Mouse (Mus musculus): ENCODE data around the gene Srarp.

The Srarp gene

GRCm38 (mm10) chr4:141458236-141458635 lies 22.3 kb upstream of the Srarp start:
- DNase-seq (ENCODE audit: low read depth, low spot score), result no peak

- DNase-seq (ENCODE audit: low read depth, low spot score), result no peak
Measured at GRCm38 (mm10) chr4:141456193-141456938, 20.5 kb upstream of the Srarp start.

DNA sequence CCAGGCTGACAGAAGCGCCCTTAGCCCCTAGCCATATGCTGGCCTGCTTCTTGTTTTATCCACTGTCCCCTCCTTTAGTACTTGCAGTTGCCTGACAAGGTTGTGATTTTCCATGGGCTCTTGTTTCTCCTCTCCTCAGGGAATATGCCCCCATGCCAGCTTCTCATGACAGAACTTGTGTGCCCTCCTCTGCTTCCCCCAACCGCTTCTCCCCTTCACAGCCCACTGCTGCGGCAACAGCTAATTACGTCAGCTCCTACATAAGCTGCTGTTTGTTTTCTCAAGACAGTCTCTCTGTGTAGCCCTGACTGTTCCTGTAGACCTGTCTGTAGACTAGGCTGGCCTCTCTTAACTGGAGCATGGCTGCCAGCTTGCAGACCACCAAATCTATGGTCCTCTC lies 19.6 kb upstream of the Srarp start:
- DNase-seq (ENCODE audit: low read depth, low spot score), result no peak

- no peak for DNase-seq (ENCODE audit: low read depth, low spot score)
Measured at GRCm38 (mm10) chr4:141454581-141455350, 18.9 kb upstream of the Srarp start.

DNA sequence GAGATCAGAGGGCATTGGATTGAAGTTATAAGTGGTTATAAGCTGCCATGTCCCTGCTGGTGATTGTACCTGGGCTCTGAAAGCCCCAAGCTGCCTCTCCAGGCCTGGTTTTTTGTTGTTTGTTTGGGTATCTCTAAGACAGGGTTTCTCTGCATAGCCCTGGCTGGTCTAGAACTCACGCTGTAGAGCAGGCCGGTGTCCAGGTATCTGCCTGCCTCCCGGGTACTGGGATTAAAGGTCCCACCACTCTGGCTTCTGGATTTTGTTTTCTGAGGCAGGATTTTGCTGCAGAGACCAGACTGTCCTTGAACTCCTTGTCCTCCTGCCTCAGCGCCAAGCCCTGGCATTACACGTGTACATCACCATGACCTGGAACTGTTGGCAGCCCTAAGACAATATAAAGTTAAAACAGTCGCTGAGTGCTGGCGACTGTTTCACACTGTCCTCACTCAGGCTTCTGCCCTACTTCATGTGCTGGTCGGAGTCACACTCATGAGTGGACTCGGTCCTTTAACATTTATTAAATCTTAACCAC lies 16.1 kb upstream of the Srarp start:
- DNase-seq (ENCODE audit: low read depth, low spot score), result no peak

GRCm38 (mm10) chr4:141451251-141451650 lies 15.3 kb upstream of the Srarp start:
- DNase-seq (ENCODE audit: low read depth, low spot score), result no peak

DNA sequence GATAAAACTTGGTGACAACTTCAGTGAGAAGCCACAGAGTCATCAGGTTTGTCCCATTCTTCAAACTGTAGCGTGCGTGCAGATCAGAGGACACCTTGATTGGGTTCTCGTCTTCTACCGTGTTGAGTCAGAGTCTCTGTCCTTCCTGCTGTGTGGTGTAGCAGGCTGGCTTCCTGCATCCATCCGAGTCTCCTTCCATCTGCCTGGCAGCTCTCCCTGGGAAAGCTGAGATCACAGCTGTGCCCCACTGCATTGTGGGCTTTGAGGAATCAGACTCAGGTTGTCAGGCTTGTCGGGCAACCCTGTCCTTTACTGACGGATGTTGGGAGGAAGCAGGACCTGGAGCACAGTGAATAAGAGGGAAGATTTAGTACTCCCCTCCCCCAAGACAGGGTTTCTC lies 10.3 kb upstream of the Srarp start:
- no peak for DNase-seq (ENCODE audit: low read depth, low spot score)

GRCm38 (mm10) chr4:141445328-141445720 lies 9.4 kb upstream of the Srarp start:
- no peak for DNase-seq (ENCODE audit: low read depth, low spot score)

- DNase-seq (ENCODE audit: low read depth, low spot score), result peak; percentile 88
Measured at GRCm38 (mm10) chr4:141444451-141445327, 8.8 kb upstream of the Srarp start, which contains the start of gene Zbtb17. TSS of gene Zbtb17 (plus strand) at chr4:141444654.

DNA sequence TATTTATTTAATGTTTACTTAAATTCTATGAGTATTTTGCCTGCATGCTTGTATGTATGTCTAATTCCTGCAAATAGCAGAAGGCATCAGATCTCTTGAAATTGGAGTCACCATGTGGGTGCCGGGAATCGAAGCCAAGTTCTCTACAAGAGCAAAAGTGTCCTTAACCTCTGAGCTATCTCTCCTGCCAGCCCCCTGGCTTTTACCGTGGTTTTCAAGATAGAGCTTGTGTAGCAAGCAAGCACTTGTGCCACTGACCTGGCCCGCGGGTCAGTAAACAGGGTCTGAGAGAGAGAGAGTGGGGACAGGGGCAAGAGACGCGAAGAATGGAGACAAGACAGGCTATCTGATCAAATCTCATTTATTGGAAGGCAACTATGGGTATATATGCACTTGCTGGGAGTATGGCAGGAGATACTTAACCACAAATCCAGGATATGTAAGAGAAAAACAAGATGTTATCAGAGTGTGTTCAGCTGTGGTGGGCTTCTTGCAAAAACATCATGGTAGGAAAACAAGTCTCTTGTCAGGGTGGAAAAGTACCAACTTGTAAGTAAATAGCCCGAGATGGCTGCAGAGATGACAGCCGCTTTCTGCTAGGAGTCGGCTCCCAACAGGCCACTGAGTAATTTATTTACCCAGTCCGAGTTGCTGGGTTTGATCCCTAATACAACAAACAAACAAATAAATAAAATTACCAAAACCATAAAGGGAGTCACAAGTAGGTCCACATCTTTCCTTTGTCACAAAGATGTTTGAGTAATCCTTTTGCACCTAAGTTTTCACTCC lies 7.9 kb upstream of the Srarp start:
- DNase-seq (ENCODE audit: low read depth, low spot score), result no peak

- DNase-seq (ENCODE audit: low read depth, low spot score), result peak; percentile 97
Measured at GRCm38 (mm10) chr4:141440877-141441276, 5.0 kb upstream of the Srarp start.

DNA sequence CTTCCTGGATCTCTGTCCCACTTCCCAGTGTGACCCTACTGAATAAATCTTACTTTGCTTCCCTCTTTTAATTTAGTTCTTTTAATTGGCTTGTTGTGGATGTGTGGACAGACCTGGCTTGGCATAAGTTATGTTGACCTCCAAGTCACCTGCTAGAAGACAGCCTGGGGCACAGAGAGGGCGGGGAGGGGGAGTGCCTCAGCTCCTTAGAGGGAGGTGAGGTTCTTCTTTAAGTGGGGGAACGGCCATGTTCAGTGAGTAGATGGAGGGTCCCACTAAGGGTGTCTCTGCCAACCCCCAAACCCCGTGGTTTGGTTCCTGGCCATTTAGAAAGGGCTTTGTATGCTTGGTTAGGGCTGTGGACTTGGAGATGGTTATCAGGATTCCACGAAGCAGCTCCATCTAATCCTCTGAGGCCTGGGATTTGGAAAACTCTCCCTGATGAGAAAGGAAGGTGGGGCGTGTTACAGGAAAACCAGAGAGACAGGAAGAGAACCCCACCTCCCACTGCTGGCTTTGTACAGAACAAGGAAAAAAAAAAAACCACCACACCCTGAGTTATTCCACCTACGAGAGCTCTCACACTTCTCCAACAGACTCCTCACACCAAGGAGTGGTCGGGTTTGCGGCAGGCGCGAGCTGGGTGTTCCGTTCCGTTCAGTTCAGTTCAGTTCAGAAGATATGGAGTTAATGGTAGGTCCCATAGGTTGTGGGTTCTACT lies 3.3 kb upstream of the Srarp start:
- DNase-seq (ENCODE audit: low read depth, low spot score), result peak; percentile 84

DNA sequence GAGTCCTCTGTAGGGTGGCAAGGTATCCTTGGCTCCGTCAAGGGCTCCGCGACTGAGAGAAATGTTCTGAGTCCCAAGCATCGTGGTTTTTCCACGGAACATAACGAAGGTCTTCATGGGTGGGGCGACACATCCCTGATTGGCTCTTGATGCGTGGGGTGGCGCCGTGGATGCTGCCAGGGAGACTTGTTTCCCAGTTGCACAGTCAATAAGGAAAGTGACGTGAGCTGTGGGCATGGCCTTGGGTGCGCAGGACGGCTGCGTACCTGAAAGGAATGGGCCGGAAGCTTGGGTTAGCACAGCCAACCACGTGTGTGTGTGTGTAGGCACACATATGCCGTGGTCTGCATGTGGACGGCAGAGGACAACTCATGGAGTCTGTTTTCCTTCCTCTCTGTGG lies 2.7 kb downstream of the Srarp start:
- peak; percentile 82 for DNase-seq (ENCODE audit: low read depth, low spot score)

- no peak for DNase-seq (ENCODE audit: low read depth, low spot score)
Measured at GRCm38 (mm10) chr4:141432666-141433065, 3.2 kb downstream of the Srarp start.

- no peak for DNase-seq (ENCODE audit: low read depth, low spot score)
Measured at GRCm38 (mm10) chr4:141430997-141431396, 4.9 kb downstream of the Srarp start.

- peak; percentile 75 for DNase-seq (ENCODE audit: low read depth, low spot score)
Measured at GRCm38 (mm10) chr4:141429847-141430246, 6.1 kb downstream of the Srarp start.

DNA sequence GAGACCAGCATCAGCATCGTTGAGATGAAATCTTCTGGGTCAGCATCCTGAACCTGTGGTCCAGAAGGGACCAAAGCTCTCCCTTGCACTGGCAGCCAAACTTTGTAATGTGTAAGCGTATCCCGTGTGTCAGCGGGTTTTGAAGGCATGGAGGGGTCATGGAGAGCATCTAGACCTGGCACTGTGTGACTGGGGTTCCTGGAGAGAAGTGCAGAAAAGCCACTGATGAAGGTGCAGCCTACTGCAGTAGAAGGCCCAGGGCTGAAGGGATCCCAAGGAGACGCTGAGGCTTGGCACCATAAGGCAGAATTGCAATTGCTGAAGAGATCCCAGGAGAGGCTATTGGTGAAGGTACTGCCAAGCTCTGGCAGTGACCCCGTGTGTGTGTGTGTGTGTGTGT lies 6.5 kb downstream of the Srarp start:
- DNase-seq (ENCODE audit: low read depth, low spot score), result no peak

- no peak for DNase-seq (ENCODE audit: low read depth, low spot score)
Measured at GRCm38 (mm10) chr4:141427921-141428320, 8.0 kb downstream of the Srarp start.

GRCm38 (mm10) chr4:141426796-141427745 lies 8.8 kb downstream of the Srarp start:
- DNase-seq (ENCODE audit: low read depth, low spot score), result peak; percentile 45
